Mouse (Mus musculus): Measurements from ENCODE around the gene Znrf1.

DNA sequence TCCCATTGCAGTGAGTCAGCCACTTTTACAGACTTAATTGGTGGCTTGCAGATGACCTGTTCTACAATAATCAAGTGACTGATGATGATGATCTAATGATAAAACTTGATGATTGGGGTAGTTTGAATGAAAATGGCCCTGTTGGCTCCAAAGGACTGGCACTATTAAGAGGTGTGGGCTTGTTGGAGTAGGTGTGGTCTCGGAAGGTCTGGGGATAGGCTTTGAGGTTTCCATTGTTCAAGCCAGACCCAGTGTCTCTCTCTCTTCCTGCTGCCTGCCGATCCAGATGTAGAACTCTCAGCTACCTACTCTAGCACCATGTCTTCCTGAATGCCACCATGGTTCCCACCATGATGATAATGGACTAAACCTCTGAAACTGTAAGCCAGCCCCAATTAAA is 52.4 kb downstream of the Znrf1 start:
- TF ChIP-seq CTCF (IDR thresholded peaks at IDR 0.05; ENCODE audit: control insufficient read depth, insufficient read depth, low read length), result no peak
- no peak for TF ChIP-seq POLR2A (IDR thresholded peaks at IDR 0.05; ENCODE audit: borderline replicate concordance, control insufficient read depth, low read depth, low read length)
